Mouse (Mus musculus) NIH3T3 (cell line): ENCODE measurements around the gene Vldlr.

ENCODE experiments used
- DNase-seq: peaks from one replicate; pipeline ENCODE4 v3.0.0-alpha.2; 2012; ENCODE audit warnings: low read depth

The Vldlr gene

GRCm38 (mm10) chr19:27216318-27216717 lies at the start of gene Vldlr:
Gene Vldlr, plus strand, starts transcription at chr19:27216484.
- DNase-seq, result no peak

- DNase-seq, result peak; percentile 49
Observed at GRCm38 (mm10) chr19:27167601-27168319, 48.5 kb upstream of the Vldlr start.

- peak; percentile 16 for DNase-seq
Observed at GRCm38 (mm10) chr19:27173836-27174235, 42.4 kb upstream of the Vldlr start.

- no peak for DNase-seq
Observed at GRCm38 (mm10) chr19:27175617-27176016, 40.7 kb upstream of the Vldlr start.

- DNase-seq, result peak; percentile 40
Observed at GRCm38 (mm10) chr19:27176558-27176957, 39.7 kb upstream of the Vldlr start.

- DNase-seq, result no peak
Observed at GRCm38 (mm10) chr19:27178195-27178807, 38.0 kb upstream of the Vldlr start.

- DNase-seq, result peak; percentile 43
Observed at GRCm38 (mm10) chr19:27180351-27181122, 35.7 kb upstream of the Vldlr start.

GRCm38 (mm10) chr19:27183511-27183910 lies 32.8 kb upstream of the Vldlr start:
- DNase-seq, result no peak

GRCm38 (mm10) chr19:27203711-27204238 lies 12.5 kb upstream of the Vldlr start:
- DNase-seq, result no peak

- DNase-seq, result no peak
Observed at GRCm38 (mm10) chr19:27210991-27211390, 5.3 kb upstream of the Vldlr start.

- no peak for DNase-seq
Observed at GRCm38 (mm10) chr19:27215596-27215995, 688 bp upstream of the Vldlr start.

GRCm38 (mm10) chr19:27216767-27217403 lies 601 bp downstream of the Vldlr start:
- peak; percentile 57 for DNase-seq

- peak; percentile 31 for DNase-seq
Observed at GRCm38 (mm10) chr19:27217404-27217940, 1.2 kb downstream of the Vldlr start.

- DNase-seq, result peak; percentile 8
Observed at GRCm38 (mm10) chr19:27217941-27218411, 1.7 kb downstream of the Vldlr start.

- no peak for DNase-seq
Observed at GRCm38 (mm10) chr19:27218561-27219262, 2.4 kb downstream of the Vldlr start.

GRCm38 (mm10) chr19:27219586-27219985 lies 3.3 kb downstream of the Vldlr start:
- DNase-seq, result no peak

GRCm38 (mm10) chr19:27223046-27223445 lies 6.8 kb downstream of the Vldlr start:
- DNase-seq, result no peak

GRCm38 (mm10) chr19:27224356-27224755 lies 8.1 kb downstream of the Vldlr start:
- no peak for DNase-seq

GRCm38 (mm10) chr19:27226626-27227025 lies 10.3 kb downstream of the Vldlr start:
- DNase-seq, result no peak

GRCm38 (mm10) chr19:27227131-27227530 lies 10.8 kb downstream of the Vldlr start:
- no peak for DNase-seq

- no peak for DNase-seq
Observed at GRCm38 (mm10) chr19:27228254-27228653, 12.0 kb downstream of the Vldlr start.
